Mouse (Mus musculus) CH12.LX (cell line): Measurements from ENCODE around the gene Zfp296. TPM values are rescaled to one million over a fixed set of nuclear protein-coding genes. Genes with fewer than 3 reads are reported as not detected.

Source experiments
- DNase-seq: peaks from one replicate; pipeline ENCODE4 v3.0.0-alpha.2; 2013; ENCODE audit errors: extremely low read depth
- H3K27ac ChIP-seq: 2 replicates; pipeline ENCODE4 v1.5.1; 2012; ENCODE audit warnings: low read depth, mild to moderate bottlenecking, control low read depth, moderate library complexity; ENCODE audit not compliant: insufficient read depth
- H3K27me3 ChIP-seq: replicated peaks from 2 replicates; pipeline ENCODE3; 2012; ENCODE audit warnings: inconsistent platforms
- H3K36me3 ChIP-seq, 2 experiments: replicated peaks in 1 of 2; 2 replicates each; pipeline versions ENCODE3 to v1.6.1; 2012; ENCODE audit warnings: inconsistent platforms in 1 of 2, low read length in 1 of 2, mild to moderate bottlenecking in 1 of 2, mixed read lengths in 1 of 2, moderate library complexity in 1 of 2; ENCODE audit not compliant: control insufficient read depth in 1 of 2, insufficient read depth in 1 of 2
- H3K4me1 ChIP-seq, 2 experiments: 2 replicates each; pipeline ENCODE4 v1.6.1; 2012; ENCODE audit warnings: inconsistent platforms in 1 of 2, moderate library complexity in 1 of 2; ENCODE audit not compliant: insufficient read depth in 2 of 2, control insufficient read depth in 1 of 2
- H3K4me2 ChIP-seq: 2 replicates; pipeline ENCODE4 v1.6.1; 2012; ENCODE audit warnings: low read depth, mild to moderate bottlenecking, control low read depth; ENCODE audit not compliant: poor library complexity, insufficient read depth, severe bottlenecking
- H3K4me3 ChIP-seq, 3 experiments: fragments of 150-350 bp in 1 of 3; sonication (generic) in 1 of 3; replicated peaks in 1 of 3; 2 replicates each; pipeline versions ENCODE3 to v1.5.1; 2011 to 2012; ENCODE audit warnings: low read depth in 2 of 3, low read length in 2 of 3, mild to moderate bottlenecking in 2 of 3, moderate library complexity in 2 of 3, control low read depth in 1 of 3, improper control_type of control experiment in 1 of 3, inconsistent platforms in 1 of 3, mixed read lengths in 1 of 3; ENCODE audit not compliant: poor library complexity in 1 of 3
- H3K79me2 ChIP-seq: replicated peaks from 2 replicates; pipeline ENCODE4 v1.6.1; 2012; ENCODE audit warnings: mild to moderate bottlenecking, moderate library complexity; ENCODE audit not compliant: control insufficient read depth, poor library complexity, insufficient read depth, severe bottlenecking; ENCODE audit errors: extremely low read depth
- H3K9ac ChIP-seq: 2 replicates; pipeline ENCODE4 v1.6.1; 2012; ENCODE audit warnings: low read depth, mild to moderate bottlenecking, control low read depth, moderate library complexity; ENCODE audit not compliant: insufficient read depth
- H3K9me3 ChIP-seq: replicated peaks from 2 replicates; pipeline ENCODE3; 2012; ENCODE audit warnings: low read length, inconsistent platforms, mixed read lengths
- BHLHE40 ChIP-seq: IDR thresholded peaks from 2 replicates; pipeline ENCODE4 v1.6.1; 2011; ENCODE audit warnings: mild to moderate bottlenecking, low read depth, low read length, improper control_type of control experiment
- CHD1 ChIP-seq: IDR thresholded peaks from 2 replicates; pipeline ENCODE4 v1.6.1; 2012; ENCODE audit warnings: low read depth, low read length, improper control_type of control experiment, inconsistent platforms
- CHD2 ChIP-seq: IDR thresholded peaks from 2 replicates; pipeline ENCODE4 v1.6.1; 2011; ENCODE audit warnings: low read length, improper control_type of control experiment
- CTCF ChIP-seq, 2 experiments: IDR thresholded peaks in 1 of 2; conservative IDR thresholded peaks in 1 of 2; 2 replicates each; pipeline ENCODE4 v1.5.1; 2011 to 2012; ENCODE audit warnings: low read depth in 2 of 2, low read length in 2 of 2, improper control_type of control experiment in 1 of 2, inconsistent platforms in 1 of 2, mild to moderate bottlenecking in 1 of 2, moderate library complexity in 1 of 2
- ELF1 ChIP-seq: IDR thresholded peaks from 2 replicates; pipeline ENCODE4 v1.6.1; 2014; ENCODE audit warnings: low read depth, mild to moderate bottlenecking, inconsistent platforms, low read length, improper control_type of control experiment
- ETS1 ChIP-seq: conservative IDR thresholded peaks from 2 replicates; pipeline ENCODE4 v1.6.1; 2012; ENCODE audit warnings: low read depth, mild to moderate bottlenecking, inconsistent platforms, low read length, improper control_type of control experiment, moderate library complexity
- HCFC1 ChIP-seq: IDR thresholded peaks from 2 replicates; pipeline ENCODE4 v1.6.1; 2012; ENCODE audit warnings: low read depth, mild to moderate bottlenecking, inconsistent platforms, low read length, improper control_type of control experiment
- JUND ChIP-seq: conservative IDR thresholded peaks from 2 replicates; pipeline ENCODE4 v1.6.1; 2011; ENCODE audit warnings: low read depth, low read length, improper control_type of control experiment
- MAFK ChIP-seq: IDR thresholded peaks from 2 replicates; pipeline ENCODE4 v1.6.1; 2011; ENCODE audit warnings: low read length, improper control_type of control experiment; ENCODE audit not compliant: insufficient replicate concordance
- MAZ ChIP-seq: IDR thresholded peaks from 2 replicates; pipeline ENCODE4 v1.6.1; 2012; ENCODE audit warnings: low read depth, mild to moderate bottlenecking, inconsistent platforms, low read length, improper control_type of control experiment, moderate library complexity
- MEF2A ChIP-seq: IDR thresholded peaks from 2 replicates; pipeline ENCODE4 v1.6.1; 2014; ENCODE audit warnings: low read depth, mild to moderate bottlenecking, inconsistent platforms, low read length, improper control_type of control experiment, borderline replicate concordance
- MXI1 ChIP-seq: IDR thresholded peaks from 2 replicates; pipeline ENCODE4 v1.6.1; 2011; ENCODE audit warnings: mild to moderate bottlenecking, low read depth, low read length, improper control_type of control experiment
- MYC ChIP-seq: IDR thresholded peaks from 2 replicates; pipeline ENCODE4 v1.6.1; 2011; ENCODE audit warnings: low read depth, mild to moderate bottlenecking, improper control_type of control experiment, low read length
- NRF1 ChIP-seq: IDR thresholded peaks from 2 replicates; pipeline ENCODE4 v1.6.1; 2014; ENCODE audit warnings: low read depth, mild to moderate bottlenecking, inconsistent platforms, low read length, improper control_type of control experiment, moderate library complexity
- PAX5 ChIP-seq: IDR thresholded peaks from 2 replicates; pipeline ENCODE4 v1.6.1; 2012; ENCODE audit warnings: low read length, inconsistent platforms, mixed read lengths
- POLR2AphosphoS2 ChIP-seq: IDR thresholded peaks from 2 replicates; pipeline ENCODE4 v1.6.1; 2011; ENCODE audit warnings: low read depth, low read length, improper control_type of control experiment
- RAD21 ChIP-seq: IDR thresholded peaks from 2 replicates; pipeline ENCODE4 v1.6.1; 2011; ENCODE audit warnings: low read depth, mild to moderate bottlenecking, low read length, improper control_type of control experiment, moderate library complexity
- SMC3 ChIP-seq: IDR thresholded peaks from 2 replicates; pipeline ENCODE4 v1.6.1; 2011; ENCODE audit warnings: low read depth, low read length, improper control_type of control experiment
- TBP ChIP-seq: conservative IDR thresholded peaks from 2 replicates; pipeline ENCODE4 v1.6.1; 2011; ENCODE audit warnings: low read depth, low read length, improper control_type of control experiment
- TCF12 ChIP-seq: IDR thresholded peaks from 2 replicates; pipeline ENCODE4 v1.6.1; 2014; ENCODE audit warnings: low read depth, mild to moderate bottlenecking, inconsistent platforms, low read length, improper control_type of control experiment
- UBTF ChIP-seq: IDR thresholded peaks from 2 replicates; pipeline ENCODE4 v1.6.1; 2012; ENCODE audit warnings: low read depth, mild to moderate bottlenecking, inconsistent platforms, low read length, improper control_type of control experiment, moderate library complexity
- USF2 ChIP-seq: conservative IDR thresholded peaks from 2 replicates; pipeline ENCODE4 v1.6.1; 2011; ENCODE audit warnings: low read depth, low read length, improper control_type of control experiment
- ZC3H11A ChIP-seq: IDR thresholded peaks from 2 replicates; pipeline ENCODE4 v1.6.1; 2012; ENCODE audit warnings: low read depth, mild to moderate bottlenecking, inconsistent platforms, low read length, improper control_type of control experiment
- ZKSCAN1 ChIP-seq: IDR thresholded peaks from 2 replicates; pipeline ENCODE4 v1.6.1; 2012; ENCODE audit warnings: low read depth, inconsistent platforms, low read length, improper control_type of control experiment, borderline replicate concordance
- ZMIZ1 ChIP-seq: IDR thresholded peaks from 2 replicates; pipeline ENCODE4 v1.6.1; 2012; ENCODE audit warnings: low read depth, mild to moderate bottlenecking, inconsistent platforms, low read length, improper control_type of control experiment
- ZNF384 ChIP-seq: IDR thresholded peaks from 2 replicates; pipeline ENCODE4 v1.6.1; 2012; ENCODE audit warnings: low read depth, low read length, improper control_type of control experiment, inconsistent platforms
- dilution Hi-C: fragments of 300-500 bp; cut with MboI; formaldehyde crosslinking; loops from 2 replicates; pipeline ENCODE4 v1.14.3; 2020; ENCODE audit warnings: low sequenced_read_pairs; ENCODE audit not compliant: extremely low pct_unique_long_range_greater_than_20kb, extremely low pct_ligation_motif_present
- in situ Hi-C: fragments of 300-500 bp; cut with MboI; formaldehyde crosslinking; loops from 3 replicates; pipeline ENCODE4 v1.14.3; 2019; ENCODE audit warnings: low sequenced_read_pairs, low pct_ligation_motif_present, low pct_unique_long_range_greater_than_20kb, mixed read lengths
- polyA plus RNA-seq: library from polyadenylated mRNA; unstranded; fragments of >175 nt; gene quantifications from 2 replicates; pipeline ENCODE4 v1.2.1, GENCODE M21; 2012; ENCODE audit warnings: low read depth; ENCODE audit not compliant: insufficient read length
- total RNA-seq, 2 experiments: library from RNA; depleted of rRNA; stranded (reverse); fragments of 300-350 nt in 1 of 2; fragments of >200 nt in 1 of 2; gene quantifications; 2 replicates each; pipeline ENCODE4 v1.2.3; 2012 to 2014

Gene Zfp296
- total and polyA plus RNA-seq, 3 experiments, result 10.7 to 44.0 (median 30.0) TPM

DNA sequence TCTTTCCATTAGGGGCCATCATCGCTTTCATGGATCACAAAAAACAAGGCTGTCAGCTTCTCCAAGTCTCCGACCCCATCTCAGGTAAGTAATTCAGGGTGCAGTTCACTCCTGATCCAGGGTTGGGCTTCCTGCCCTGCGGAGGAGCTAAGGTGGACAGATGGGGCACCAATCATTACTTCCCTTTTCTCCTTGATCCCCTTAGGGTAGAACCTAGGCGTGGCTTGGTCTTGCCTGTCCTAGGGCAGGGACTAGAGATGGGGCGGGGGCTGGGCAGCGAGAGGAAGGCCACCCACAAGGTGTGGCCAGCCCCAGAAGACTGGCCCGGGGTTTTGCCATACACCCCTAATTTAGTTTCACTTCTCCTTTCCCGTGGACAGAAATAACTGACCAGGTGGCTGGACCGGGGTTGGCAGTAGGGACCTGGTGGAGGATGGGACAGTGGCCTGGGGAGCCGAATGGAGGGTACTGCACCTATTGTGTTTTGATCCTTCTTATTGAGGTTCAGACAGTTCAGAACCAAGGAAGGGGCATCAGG lies 859 bp downstream of the Zfp296 start (continued):
- TF ChIP-seq MYC, result peak; percentile 40; the same call in 1 of the 2 replicates
- peak; percentile 82 for TF ChIP-seq ETS1
- peak; percentile 15 for TF ChIP-seq MAZ
- peak; percentile 71; the same call in 1 of the 2 replicates for TF ChIP-seq BHLHE40
- peak; percentile 14; the same call in 1 of the 2 replicates for TF ChIP-seq ZMIZ1
- no peak for TF ChIP-seq ZKSCAN1
- 0 out of 2 replicates have a peak, but pooled peaks have one; percentile 20 for TF ChIP-seq NRF1
- no peak for TF ChIP-seq RAD21
- no peak for TF ChIP-seq UBTF
- peak; percentile 29 for TF ChIP-seq MXI1

DNA sequence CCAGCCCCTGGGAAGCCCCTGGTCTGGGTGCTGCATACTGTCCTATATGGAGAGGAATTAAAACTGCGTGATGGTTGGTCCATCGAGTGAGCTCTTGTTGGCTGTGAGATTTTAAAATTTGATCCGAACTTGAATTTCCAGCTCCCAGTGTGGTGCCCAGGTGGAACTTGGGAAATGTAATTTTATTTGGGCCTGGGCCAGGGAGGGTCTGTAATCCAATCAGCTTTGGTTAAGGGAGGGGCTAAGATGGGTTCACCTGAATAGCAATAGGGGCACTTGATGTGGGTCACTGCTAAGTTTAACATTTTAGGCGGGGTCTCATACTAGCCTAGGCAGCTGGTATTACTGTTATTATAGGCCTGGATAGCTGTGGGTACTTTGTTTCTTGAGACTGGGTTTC lies 1.3 kb downstream of the Zfp296 start:
- H3K4me1 ChIP-seq, result peaks cover 17 to 63% of the 10 kb centered on the region in 2 experiments

More for the DNA sequence above, 1.3 kb downstream of the Zfp296 start:
- Histone ChIP-seq H3K4me3 (peak overlapping the region; percentile 61 to 82 (median 76)), H3K4me2 (peak overlapping the region; percentile 58), H3K79me2 (peaks cover 31% of the 10 kb centered on the region), H3K9me3 (no peaks in the 10 kb centered on the region), H3K27me3 (no peaks in the 10 kb centered on the region), H3K36me3 (peaks cover 30 to 41% of the 10 kb centered on the region in 2 experiments), H3K9ac (peak overlapping the region; percentile 88), H3K27ac (peak overlapping the region; percentile 95)
- in situ Hi-C loops, result loop anchor here (10.0 kb wide), 1 partner anchor 74 kb away; the partner anchor contains the start of genes Bloc1s3 and Trappc6a
- TF ChIP-seq MAFK, result no peak
- TF ChIP-seq ZKSCAN1, result no peak
- TF ChIP-seq POLR2AphosphoS2, result no peak
- TF ChIP-seq ELF1, result 0 out of 2 replicates have a peak, but pooled peaks have one; percentile 1
- TF ChIP-seq HCFC1, result 0 out of 2 replicates have a peak, but pooled peaks have one; percentile 1
- TF ChIP-seq CHD1, result peak; percentile 10; the same call in 1 of the 2 replicates
- no peak for TF ChIP-seq USF2
- TF ChIP-seq ETS1, result no peak
- no peak for TF ChIP-seq ZNF384
- TF ChIP-seq RAD21, result no peak
- no peak for TF ChIP-seq TCF12
- no peak for TF ChIP-seq CHD2
- no peak for TF ChIP-seq SMC3
- TF ChIP-seq MXI1, result no peak
- TF ChIP-seq PAX5, result no peak
- 0 out of 2 replicates have a peak, but pooled peaks have one; percentile 20 for TF ChIP-seq TBP
- no peak for TF ChIP-seq MYC
- TF ChIP-seq ZC3H11A, result no peak
- no peak for TF ChIP-seq JUND
- TF ChIP-seq CTCF (conservative IDR thresholded peaks at IDR 0.05 in 1 of 2, IDR thresholded peaks at IDR 0.05 in 1 of 2; ENCODE audit: low read depth in 2 of 2, low read length in 2 of 2), result no peak
- 0 out of 2 replicates have a peak, but pooled peaks have one; percentile 16 for TF ChIP-seq BHLHE40
- TF ChIP-seq MEF2A, result no peak
- dilution Hi-C loops, result no loop called here
- peak; percentile 53 for DNase-seq
